Mouse (Mus musculus) urinary bladder, postnatal 10 days (tissue): Measurements from ENCODE around the gene Abat.

Experiments used
- DNase-seq: peaks from one replicate; pipeline ENCODE4 v3.0.0; 2022; ENCODE audit warnings: low spot score

Gene Abat

GRCm38 (mm10) chr16:8637217-8638051 is 124.2 kb downstream of the Abat start, which contains the start of the genes Pmm2 and Tmem186:
Gene Pmm2, plus strand, starts transcription at chr16:8637674.
Gene Tmem186, minus strand, starts transcription at chr16:8637712.
- peak; percentile 39 for DNase-seq

DNA sequence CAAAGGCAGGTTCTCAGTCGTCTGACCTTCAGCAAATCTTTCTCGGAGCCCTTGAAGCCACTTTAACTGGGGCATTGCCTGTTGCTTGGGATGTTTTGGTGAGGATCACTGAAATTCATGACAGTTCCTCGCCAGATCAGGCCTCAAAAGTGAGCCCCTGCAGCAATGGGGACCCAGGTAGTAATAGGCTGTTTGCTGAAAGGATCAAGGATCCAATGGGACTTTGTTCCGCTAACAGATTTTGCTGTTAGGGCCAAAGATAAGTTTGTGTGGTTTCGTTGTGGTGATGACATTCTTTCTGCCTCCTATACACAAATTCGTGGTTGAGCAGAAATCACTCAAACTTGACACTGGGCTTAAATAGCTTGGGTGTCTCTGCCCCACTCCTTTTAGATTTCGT is 124.9 kb downstream of the Abat start:
- DNase-seq = no peak

DNA sequence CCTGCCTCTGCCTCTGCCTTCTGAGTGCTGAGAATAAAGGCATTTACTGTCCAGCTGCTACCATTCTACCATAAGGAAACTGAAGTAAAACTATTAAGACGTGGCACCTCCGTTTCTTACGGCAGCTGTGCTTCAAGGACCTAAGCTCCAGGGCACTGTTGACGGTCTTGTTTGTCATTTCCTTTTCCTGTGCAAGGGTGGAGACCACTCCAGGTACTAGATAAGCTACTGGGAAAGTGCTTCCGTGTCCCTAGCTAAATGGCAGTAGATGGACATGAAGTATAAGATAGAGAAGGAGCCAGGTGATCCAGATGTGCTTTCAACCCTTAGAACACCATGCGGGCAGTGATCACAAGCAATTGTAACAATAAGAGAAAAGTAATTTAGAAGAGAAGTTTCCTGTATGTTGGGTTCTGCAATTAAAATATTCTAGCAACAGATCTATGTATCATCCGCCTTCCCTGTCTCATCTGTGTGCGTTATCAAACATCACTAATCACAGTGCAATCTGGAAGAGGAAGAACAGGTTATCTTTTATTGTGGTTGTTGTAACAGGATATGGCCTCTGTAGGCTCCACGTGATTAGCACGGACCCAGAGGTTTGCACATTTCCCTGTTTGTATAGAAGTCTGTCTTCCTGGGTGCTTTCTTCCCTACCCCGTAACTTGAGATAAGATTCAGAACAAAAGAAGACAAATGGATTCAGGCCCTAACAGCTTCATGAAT is 126.4 kb downstream of the Abat start:
- no peak for DNase-seq

GRCm38 (mm10) chr16:8643855-8644254 is 130.6 kb downstream of the Abat start:
- no peak for DNase-seq

DNA sequence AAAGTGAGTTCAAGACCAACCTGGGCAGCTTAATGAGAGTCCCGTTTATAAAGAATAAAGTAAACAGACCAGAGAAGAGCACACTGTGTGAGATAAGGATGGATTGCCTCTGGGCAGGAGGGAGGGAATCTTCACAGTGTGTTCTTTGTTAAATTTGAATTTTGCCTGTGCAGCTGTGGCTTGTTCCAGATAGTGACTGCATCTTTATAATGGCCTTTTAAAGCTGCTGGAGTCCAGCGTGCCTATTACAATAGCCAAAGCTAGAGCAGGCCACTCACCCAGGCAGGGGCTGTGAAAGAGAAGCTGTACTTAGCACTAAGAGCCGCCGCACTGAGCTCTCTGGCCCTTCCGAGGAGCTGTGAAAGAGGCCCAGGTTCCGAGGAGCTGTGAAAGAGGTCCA is 132.3 kb downstream of the Abat start:
- DNase-seq = no peak

- no peak for DNase-seq
Observed at GRCm38 (mm10) chr16:8650007-8650406, 136.8 kb downstream of the Abat start.

- DNase-seq = no peak
Observed at GRCm38 (mm10) chr16:8655108-8655507, 141.9 kb downstream of the Abat start.

DNA sequence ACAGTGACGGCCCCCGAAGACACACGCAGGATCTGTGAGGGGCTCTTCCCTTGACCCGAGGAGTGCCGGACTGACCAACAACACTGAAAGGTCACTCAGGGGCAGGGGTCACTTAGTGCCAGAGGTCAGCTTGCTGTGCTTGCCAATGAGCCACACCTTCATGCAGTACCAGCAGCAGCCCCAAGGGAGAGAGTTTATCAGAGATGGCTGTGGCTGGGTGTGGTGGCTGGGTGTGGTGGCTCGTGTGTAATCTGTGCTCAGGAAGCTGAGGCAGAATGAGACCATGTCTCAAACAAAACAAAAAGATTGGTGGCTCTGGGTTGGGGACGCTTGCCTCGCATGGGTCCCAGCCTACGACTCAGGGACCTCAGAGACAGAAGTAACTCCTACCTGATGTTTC is 142.4 kb downstream of the Abat start:
- DNase-seq = no peak

GRCm38 (mm10) chr16:8656256-8656655 is 143.0 kb downstream of the Abat start:
- no peak for DNase-seq

DNA sequence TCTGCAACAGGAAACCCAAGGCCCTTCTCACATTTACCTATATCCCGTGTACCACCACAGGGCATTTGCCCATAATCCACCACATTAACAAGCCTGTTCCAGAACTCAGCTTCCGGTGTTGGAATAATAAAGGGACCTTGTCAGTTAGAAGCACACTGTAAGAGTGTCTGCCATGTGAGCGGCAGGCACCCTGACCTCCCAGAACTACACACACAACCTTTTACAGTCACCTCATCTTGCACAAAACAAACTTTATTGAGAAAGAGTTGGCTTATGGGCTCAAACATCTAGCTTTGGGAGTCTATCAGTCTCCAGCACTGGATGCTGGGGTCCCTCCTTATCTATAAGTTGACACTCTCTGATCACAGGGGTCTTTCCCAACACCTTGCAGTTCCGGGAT is 145.1 kb downstream of the Abat start:
- no peak for DNase-seq

DNA sequence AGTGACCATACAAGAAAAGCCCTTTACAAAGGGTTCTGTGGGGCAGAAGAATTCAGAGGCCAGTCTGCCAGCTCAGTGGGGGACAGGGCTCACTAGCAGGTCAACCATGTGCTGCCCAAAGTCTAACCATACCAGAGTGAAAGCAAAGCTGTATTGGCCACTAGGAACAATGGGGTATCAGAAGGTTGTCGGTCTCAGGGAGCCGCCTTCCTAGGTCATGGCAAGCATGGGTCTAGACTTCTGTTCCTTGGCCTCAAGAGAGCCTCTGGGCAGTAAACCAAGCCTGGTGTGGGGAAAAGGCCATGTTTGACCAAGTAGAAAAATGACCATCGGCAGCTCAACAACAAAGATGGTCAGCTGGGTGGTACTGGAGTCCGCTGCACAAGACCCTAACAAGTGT is 145.5 kb downstream of the Abat start:
- no peak for DNase-seq

- no peak for DNase-seq
Observed at GRCm38 (mm10) chr16:8663022-8663421, 149.8 kb downstream of the Abat start.

- DNase-seq = no peak
Observed at GRCm38 (mm10) chr16:8663606-8664539, 150.6 kb downstream of the Abat start.

GRCm38 (mm10) chr16:8665367-8665766 is 152.1 kb downstream of the Abat start:
- no peak for DNase-seq

GRCm38 (mm10) chr16:8666452-8666851 is 153.2 kb downstream of the Abat start:
- no peak for DNase-seq

DNA sequence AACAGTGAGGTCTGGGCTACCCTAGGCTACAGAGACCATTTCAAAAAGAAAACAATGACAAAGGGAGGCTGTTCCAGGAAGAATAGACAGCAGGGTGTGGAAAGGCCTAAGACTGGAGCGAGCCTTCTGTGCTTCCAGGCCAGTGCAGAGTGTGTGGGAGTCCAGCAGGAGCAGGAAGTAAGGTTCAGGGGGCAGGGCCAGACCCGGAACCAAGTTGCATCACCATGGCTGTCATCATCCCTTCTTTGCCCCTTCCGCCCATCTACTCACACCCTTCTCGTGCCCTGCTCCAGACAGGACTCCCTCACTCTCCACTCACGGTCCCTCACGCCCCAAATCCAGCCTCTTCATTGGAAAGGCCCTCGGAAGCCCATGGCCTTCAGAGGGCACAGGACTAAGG is 154.0 kb downstream of the Abat start:
- DNase-seq = no peak

GRCm38 (mm10) chr16:8667814-8668213 is 154.6 kb downstream of the Abat start:
- DNase-seq = no peak

DNA sequence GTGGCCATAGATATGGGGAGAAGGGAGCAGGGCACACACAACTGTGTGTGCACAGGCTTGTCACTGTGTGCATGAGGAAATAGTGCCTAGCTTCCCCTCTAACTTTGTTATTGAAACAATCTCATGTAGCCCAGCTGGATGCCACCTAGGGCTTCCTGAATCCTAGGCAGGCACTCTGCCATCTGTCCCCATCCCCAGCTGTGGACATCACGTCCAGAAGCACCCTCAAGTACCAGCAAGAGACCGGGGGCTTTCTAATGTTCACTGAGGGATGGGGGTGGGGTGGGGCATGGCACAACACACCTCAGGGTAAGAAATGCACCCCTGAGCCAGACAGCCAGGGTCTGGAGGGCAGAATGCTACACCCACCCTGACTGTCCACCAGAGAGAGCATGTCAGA is 155.2 kb downstream of the Abat start:
- no peak for DNase-seq

GRCm38 (mm10) chr16:8669432-8669831 is 156.2 kb downstream of the Abat start:
- DNase-seq = no peak

DNA sequence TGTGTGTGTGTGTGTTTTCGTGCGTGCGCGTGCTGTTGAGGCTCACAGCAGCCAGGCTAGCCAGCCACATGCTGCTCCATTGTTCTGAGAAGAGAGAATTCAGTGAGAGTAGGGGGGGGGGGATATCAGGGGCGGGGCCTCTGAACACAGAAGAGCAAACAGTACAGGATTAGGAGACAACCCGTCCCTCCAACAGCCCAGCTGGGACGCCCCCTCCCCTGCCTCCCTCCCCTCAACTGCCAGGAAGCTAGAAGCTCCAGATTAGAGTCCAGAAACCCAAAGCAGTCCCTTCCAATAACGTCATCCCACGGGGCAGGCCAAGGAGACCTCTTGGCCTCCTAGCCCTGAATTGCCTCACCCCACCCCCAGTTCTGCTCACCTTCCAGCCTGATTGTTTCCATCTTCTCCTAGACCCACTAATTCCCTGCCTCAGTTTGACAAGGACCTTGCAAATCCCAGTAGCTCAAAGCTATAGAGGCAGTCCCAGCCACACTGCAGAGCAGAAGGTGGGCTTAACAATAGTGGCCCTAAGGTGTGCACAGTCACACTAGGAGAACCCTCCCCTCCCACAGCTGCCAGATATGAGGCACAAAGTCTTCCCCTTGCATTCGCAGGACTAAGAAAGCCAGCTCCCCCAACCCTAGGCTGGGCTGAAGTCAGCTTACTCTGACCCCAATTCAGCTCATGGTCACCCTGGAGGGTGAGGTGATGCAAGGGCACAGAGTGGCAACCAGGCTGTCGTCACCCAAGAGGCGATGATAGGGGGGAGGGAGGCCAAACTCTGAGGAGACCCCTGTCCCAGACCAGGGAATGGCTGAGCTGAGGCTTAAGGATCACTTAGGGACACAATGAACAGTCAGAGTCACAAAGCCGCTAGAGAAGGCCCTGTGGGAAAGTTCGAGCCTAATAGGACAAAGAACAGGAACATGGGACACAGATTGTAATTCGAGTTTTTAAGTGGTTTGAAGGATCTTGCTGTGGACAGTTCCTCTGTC is 157.1 kb downstream of the Abat start:
- DNase-seq = no peak
